Mouse (Mus musculus) thymus, postnatal 25 days (tissue): ENCODE data around the gene Rabl3.

ENCODE experiments used
- DNase-seq: peaks from one replicate; pipeline ENCODE4 v3.0.0; 2022

The Rabl3 gene

DNA sequence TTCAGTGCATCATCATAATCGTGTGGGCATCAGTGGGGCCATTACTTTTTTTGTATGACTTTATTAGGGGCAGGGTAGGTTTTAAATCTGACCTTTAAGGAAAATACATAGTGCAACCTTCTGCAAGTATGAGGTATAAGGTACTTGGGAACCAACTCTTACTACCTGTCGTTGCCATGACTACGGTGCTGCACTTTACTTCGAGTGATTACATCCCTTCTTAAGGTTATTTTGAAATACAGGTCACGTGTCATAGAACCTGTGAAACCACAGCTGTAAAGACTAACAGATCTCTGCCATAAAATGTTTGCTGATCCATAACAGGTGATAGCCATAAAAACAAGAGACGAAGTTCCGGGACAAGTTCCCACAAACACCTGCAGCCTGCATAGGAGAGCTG, 58.8 kb downstream of the Rabl3 start:
- no peak for DNase-seq

DNA sequence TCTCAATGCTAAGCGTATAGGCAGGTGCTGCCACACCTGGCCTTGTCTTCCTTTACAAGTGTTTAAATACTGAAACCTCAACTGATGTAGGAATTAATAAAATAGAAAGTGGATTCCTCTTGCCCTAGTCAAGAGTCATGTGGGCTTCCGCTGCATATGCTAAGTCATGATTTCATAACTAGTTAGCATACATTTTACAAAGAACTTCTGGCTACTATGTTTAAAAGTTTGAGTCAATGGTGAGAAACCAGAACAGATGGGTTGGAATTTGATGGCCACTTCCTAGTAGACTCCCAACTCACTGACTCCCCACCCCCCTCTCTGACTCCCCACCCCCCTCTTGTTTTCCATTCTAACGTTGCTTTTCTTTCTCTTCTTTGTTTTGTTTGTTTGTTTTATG, 59.6 kb downstream of the Rabl3 start:
- DNase-seq: no peak

DNA sequence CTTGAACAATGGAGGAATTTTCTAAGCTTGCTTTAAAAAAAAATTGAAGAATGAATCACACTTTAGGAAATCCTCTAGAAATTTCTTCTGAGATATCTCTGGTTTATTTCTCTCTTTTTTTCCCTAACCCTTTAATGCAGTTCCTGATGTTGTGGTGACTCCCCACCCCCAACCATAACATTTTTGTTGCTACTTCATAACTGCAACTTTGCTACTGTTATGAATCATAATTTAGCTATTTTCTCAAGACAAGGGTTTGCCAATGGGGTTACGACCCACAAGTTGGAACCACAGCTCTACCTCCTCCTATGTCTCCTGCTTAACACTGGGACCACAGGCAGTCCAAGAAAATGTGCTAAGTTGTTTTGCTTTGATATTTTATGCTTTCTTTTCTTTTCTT, 63.7 kb downstream of the Rabl3 start:
- DNase-seq: no peak

DNA sequence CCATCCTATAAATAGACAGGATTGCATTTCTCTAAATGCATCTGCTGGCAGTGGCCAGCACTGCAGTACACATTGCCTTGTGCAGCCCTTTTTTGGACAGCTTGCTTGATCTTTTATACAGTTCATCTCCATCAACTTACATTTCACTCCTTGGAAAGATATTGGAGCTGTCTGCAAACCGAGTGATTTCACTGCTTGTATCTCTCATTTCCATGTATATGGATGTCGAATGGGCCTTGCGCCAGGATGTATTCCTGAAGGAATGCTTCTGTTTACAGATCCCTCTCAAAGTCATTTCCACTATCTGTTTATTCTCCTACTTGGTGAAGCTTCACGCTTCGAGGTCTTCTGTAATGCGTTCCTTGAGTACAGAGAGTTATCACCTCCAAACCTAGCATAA, 64.6 kb downstream of the Rabl3 start:
- no peak for DNase-seq

DNA sequence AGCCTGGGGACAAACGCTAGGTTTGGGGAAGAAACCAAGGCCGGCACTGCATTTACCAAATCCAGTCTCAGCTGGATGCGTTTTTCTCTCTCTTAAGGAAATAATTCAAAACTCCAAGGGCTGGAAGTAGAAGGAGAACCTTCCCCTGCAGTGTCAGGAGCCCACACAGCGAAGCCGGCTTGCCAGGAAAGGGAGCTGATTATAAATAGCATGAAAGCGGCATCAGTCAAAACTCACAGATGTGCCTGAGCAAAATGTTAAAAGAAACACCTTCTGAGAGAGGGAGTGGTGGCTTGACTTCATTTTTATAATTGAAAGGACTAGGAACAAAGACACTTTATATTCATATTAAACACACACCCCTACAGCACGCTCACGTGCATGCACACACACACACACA, 70.6 kb downstream of the Rabl3 start:
- DNase-seq: no peak

DNA sequence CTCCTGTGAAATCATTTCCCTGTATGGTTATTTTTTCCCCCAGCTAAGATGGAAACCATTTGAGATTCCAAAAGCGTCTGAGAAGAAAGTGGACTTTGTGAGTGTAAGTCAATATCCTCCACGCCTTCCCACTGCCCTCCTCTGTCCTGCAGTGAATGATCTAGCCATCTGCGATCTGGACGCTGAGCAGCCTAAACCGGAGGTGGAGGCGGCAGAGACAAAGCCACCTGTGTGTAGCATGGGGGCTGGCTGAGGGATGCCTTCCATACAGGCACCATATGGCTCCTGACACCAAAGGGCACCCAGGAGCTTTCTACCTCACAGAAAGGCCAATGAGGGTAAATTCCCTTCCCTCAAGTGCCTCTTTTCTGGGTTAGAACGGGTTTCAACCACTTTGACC, 71.4 kb downstream of the Rabl3 start:
- no peak for DNase-seq

DNA sequence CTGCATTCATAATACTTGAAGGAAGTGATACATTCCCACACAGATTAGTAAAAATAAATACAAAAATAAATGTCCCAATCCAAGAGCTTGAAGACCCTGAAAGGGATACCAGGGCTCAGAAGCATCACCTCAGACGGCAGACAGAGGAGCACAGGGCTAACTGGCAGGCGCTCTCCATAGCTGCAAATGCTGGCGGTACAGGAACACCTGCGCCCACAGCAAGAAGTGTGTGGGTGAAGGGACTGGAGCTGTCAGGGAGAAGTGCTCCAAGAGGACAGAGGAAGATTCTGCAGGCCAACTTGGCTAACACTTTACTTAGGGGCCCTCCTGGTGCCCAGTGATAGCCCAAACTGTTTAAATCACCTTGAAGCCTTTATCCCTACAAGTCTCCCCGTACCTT, 72.3 kb downstream of the Rabl3 start:
- DNase-seq: no peak

DNA sequence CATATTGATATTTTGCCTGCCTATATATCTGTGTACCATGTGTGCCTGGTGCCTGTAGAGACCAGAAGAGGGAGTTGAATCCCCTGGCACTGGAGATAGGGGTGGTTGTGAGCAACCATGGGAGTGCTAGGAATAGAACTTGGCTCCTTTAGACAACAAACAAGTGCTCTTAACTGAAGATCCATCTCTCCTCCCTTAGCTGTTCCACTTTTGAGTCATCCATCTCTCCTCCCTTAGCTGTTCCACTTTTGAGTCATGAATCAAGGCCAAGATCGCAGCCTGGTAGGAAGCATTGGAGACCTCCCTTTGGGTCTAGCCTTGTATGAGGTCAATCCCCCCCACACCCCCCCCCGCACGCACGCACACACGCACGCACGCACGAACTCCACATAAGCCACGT, 74.9 kb downstream of the Rabl3 start:
- no peak for DNase-seq

DNA sequence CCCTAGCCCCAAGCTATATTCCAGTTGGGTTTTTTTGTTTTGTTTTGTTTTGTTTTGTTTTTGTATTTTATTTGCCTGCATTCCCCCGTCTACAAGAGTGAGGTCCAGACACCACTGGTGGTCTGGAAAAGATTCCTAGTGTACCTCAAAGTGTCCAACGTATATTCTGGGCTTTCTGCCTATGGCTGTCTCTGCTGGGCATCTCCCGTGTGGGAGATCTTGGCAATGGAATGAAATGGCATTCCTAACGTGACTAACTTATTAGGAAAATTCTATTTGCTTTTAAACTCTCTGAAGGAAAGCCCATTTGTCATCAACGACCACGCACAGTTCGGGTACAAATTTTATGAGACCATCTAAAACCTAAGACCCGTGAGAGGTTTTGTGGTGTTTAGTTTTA, 75.7 kb downstream of the Rabl3 start:
- no peak for DNase-seq

DNA sequence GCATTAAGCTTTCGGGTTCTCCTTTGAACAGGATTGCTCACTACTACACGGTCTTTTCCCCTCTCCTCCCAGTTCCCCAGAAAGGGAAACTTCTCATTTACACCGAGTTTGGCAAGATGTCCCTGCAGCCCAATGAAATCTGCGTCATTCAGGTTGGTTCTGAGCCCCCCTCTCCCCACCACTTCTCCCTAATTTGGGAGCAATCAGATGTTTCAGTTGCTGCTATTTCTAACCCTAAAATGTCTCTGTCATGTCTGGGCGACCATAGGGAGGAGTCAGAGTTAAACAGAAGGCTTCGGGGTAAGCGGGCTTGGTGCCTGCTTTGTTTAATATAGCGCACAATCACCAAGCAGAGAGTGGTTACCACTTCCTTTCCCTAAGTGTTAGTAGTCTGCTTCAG, 76.4 kb downstream of the Rabl3 start:
- DNase-seq: no peak

DNA sequence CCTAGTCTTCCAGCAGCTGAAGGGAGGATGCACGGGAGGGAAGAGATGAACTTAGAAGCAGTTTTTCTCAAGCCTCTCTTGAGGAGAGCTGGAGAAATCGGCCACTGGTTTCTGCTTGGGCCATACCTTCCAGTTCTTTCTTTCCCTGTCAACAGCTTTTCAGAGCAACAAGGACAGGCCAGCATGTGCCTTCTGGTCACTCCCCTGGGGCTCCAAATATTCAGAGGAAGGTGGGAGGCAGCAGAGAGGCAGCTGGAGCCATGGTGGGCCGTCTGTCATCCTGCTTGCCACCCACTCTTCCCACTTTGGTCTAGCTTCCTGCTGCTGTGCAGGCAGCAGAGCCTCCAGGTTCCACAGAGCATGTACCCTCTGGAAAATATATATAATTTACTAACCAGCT, 78.0 kb downstream of the Rabl3 start:
- no peak for DNase-seq
